Mouse (Mus musculus): Measurements from ENCODE around the gene Auh. TPM values are rescaled to one million over a fixed set of nuclear protein-coding genes. Genes with fewer than 3 reads are reported as not detected.

Auh gene
- polyA plus RNA-seq, 1 experiment from 2014 or later = 26.8 TPM

GRCm38 (mm10) chr13:52822165-52823149 lies 107.0 kb downstream of the Auh start:
- H3K4me1 ChIP-seq = peaks cover 46% of the 10 kb centered on the region
- WGBS = 33% methylated on average over 20 of the region's 23 CpGs
- peaks cover 36% of the 10 kb centered on the region for H3K27me3 ChIP-seq (ENCODE audit: poor library complexity, severe bottlenecking)
- H3K4me3 ChIP-seq = peak overlapping the region; percentile 11; the same call in 1 of the 2 replicates
- H3K27ac ChIP-seq = peak overlapping the region; percentile 49
- DNase-seq (ENCODE audit: extremely low spot score, low spot score) = peak; percentile 55
- H3K9me3 ChIP-seq = no peaks in the 10 kb centered on the region
- no peaks in the 10 kb centered on the region for H3K36me3 ChIP-seq (replicated peaks)

GRCm38 (mm10) chr13:52821571-52821970 lies 107.9 kb downstream of the Auh start:
- WGBS = 73% methylated on average over 9 of the region's 9 CpGs
- peaks cover 46% of the 10 kb centered on the region for H3K4me1 ChIP-seq
- peaks cover 36% of the 10 kb centered on the region for H3K27me3 ChIP-seq (ENCODE audit: poor library complexity, severe bottlenecking)
- H3K27ac ChIP-seq = peak overlapping the region; percentile 49
- no peaks in the 10 kb centered on the region for H3K36me3 ChIP-seq (replicated peaks)
- DNase-seq (ENCODE audit: extremely low spot score, low spot score) = no peak
- no peak overlapping the region for H3K4me3 ChIP-seq
- H3K9me3 ChIP-seq = no peaks in the 10 kb centered on the region

GRCm38 (mm10) chr13:52819901-52820300 lies 109.6 kb downstream of the Auh start:
- Histone ChIP-seq H3K27me3 (ENCODE audit: poor library complexity, severe bottlenecking) (peaks cover 36% of the 10 kb centered on the region), H3K4me1 (peaks cover 46% of the 10 kb centered on the region), H3K36me3 (replicated peaks) (no peaks in the 10 kb centered on the region), H3K9me3 (no peaks in the 10 kb centered on the region), H3K27ac (no peak overlapping the region), H3K4me3 (no peak overlapping the region)
- DNase-seq (ENCODE audit: extremely low spot score, low spot score) = no peak
- WGBS = 82% methylated on average over 4 of the region's 4 CpGs

- no peaks in the 10 kb centered on the region for H3K9me3 ChIP-seq
- H3K36me3 ChIP-seq (replicated peaks) = no peaks in the 10 kb centered on the region
- no peak for DNase-seq (ENCODE audit: extremely low spot score, low spot score)
- WGBS = 37% methylated on average over 3 of the region's 3 CpGs
- H3K27me3 ChIP-seq (ENCODE audit: poor library complexity, severe bottlenecking) = peaks cover 29% of the 10 kb centered on the region
- H3K27ac ChIP-seq = peak overlapping the region; percentile 53; the same call in 1 of the 2 replicates
- peaks cover 43% of the 10 kb centered on the region for H3K4me1 ChIP-seq
- no peak overlapping the region for H3K4me3 ChIP-seq
Measured at GRCm38 (mm10) chr13:52818760-52819159, 110.7 kb downstream of the Auh start.

- 79% methylated on average over 6 of the region's 6 CpGs for WGBS
- no peak for DNase-seq (ENCODE audit: extremely low spot score, low spot score)
Measured at GRCm38 (mm10) chr13:52817991-52818491, 111.4 kb downstream of the Auh start.

GRCm38 (mm10) chr13:52813750-52814149 lies 115.7 kb downstream of the Auh start:
- no peak overlapping the region for H3K27ac ChIP-seq
- H3K27me3 ChIP-seq (ENCODE audit: poor library complexity, severe bottlenecking) = no peaks in the 10 kb centered on the region
- DNase-seq (ENCODE audit: extremely low spot score, low spot score) = no peak
- 95% methylated on average over 3 of the region's 3 CpGs for WGBS
- H3K9me3 ChIP-seq = no peaks in the 10 kb centered on the region
- H3K4me3 ChIP-seq = no peak overlapping the region
- peaks cover 30% of the 10 kb centered on the region for H3K4me1 ChIP-seq
- H3K36me3 ChIP-seq (replicated peaks) = no peaks in the 10 kb centered on the region

More at GRCm38 (mm10) chr13:52817991-52818491, 111.4 kb downstream of the Auh start:
- H3K27me3 ChIP-seq (ENCODE audit: poor library complexity, severe bottlenecking) = peaks cover 23% of the 10 kb centered on the region
- peaks cover 46% of the 10 kb centered on the region for H3K4me1 ChIP-seq
- no peaks in the 10 kb centered on the region for H3K36me3 ChIP-seq (replicated peaks)
- H3K27ac ChIP-seq = peak overlapping the region; percentile 53; the same call in 1 of the 2 replicates
- H3K4me3 ChIP-seq = no peak overlapping the region
- H3K9me3 ChIP-seq = no peaks in the 10 kb centered on the region

- Histone ChIP-seq H3K4me3 (no peak overlapping the region), H3K4me1 (peaks cover 20% of the 10 kb centered on the region), H3K27me3 (ENCODE audit: poor library complexity, severe bottlenecking) (no peaks in the 10 kb centered on the region), H3K36me3 (replicated peaks) (no peaks in the 10 kb centered on the region), H3K9me3 (no peaks in the 10 kb centered on the region), H3K27ac (no peak overlapping the region)
- 81% methylated on average over 16 of the region's 16 CpGs for WGBS
- no peak for DNase-seq (ENCODE audit: extremely low spot score, low spot score)
Measured at GRCm38 (mm10) chr13:52812549-52813515, 116.6 kb downstream of the Auh start.

- Histone ChIP-seq H3K4me3 (no peak overlapping the region), H3K36me3 (replicated peaks) (no peaks in the 10 kb centered on the region), H3K27me3 (ENCODE audit: poor library complexity, severe bottlenecking) (no peaks in the 10 kb centered on the region), H3K9me3 (no peaks in the 10 kb centered on the region), H3K27ac (no peak overlapping the region), H3K4me1 (peaks cover 27% of the 10 kb centered on the region)
- DNase-seq (ENCODE audit: extremely low spot score, low spot score) = no peak
- 94% methylated on average over 11 of the region's 11 CpGs for WGBS
Measured at GRCm38 (mm10) chr13:52807722-52808121, 121.8 kb downstream of the Auh start.

GRCm38 (mm10) chr13:52806029-52806428 lies 123.5 kb downstream of the Auh start:
- Histone ChIP-seq H3K27me3 (ENCODE audit: poor library complexity, severe bottlenecking) (no peaks in the 10 kb centered on the region), H3K36me3 (replicated peaks) (no peaks in the 10 kb centered on the region), H3K9me3 (no peaks in the 10 kb centered on the region), H3K4me1 (peaks cover 23% of the 10 kb centered on the region), H3K27ac (no peak overlapping the region), H3K4me3 (no peak overlapping the region)
- DNase-seq (ENCODE audit: extremely low spot score, low spot score) = no peak
- WGBS = 82% methylated on average over 4 of the region's 4 CpGs

- 88% methylated on average over 6 of the region's 6 CpGs for WGBS
- no peak for DNase-seq (ENCODE audit: extremely low spot score, low spot score)
Measured at GRCm38 (mm10) chr13:52805581-52805980, 123.9 kb downstream of the Auh start.

GRCm38 (mm10) chr13:52802482-52802881 lies 127.0 kb downstream of the Auh start:
- DNase-seq (ENCODE audit: extremely low spot score, low spot score) = no peak
- Histone ChIP-seq H3K27ac (no peak overlapping the region), H3K36me3 (replicated peaks) (no peaks in the 10 kb centered on the region), H3K27me3 (ENCODE audit: poor library complexity, severe bottlenecking) (no peaks in the 10 kb centered on the region), H3K4me1 (peaks cover 19% of the 10 kb centered on the region), H3K4me3 (no peak overlapping the region), H3K9me3 (no peaks in the 10 kb centered on the region)
- 84% methylated on average over 4 of the region's 4 CpGs for WGBS

More at GRCm38 (mm10) chr13:52805581-52805980, 123.9 kb downstream of the Auh start:
- no peak overlapping the region for H3K4me3 ChIP-seq
- H3K9me3 ChIP-seq = no peaks in the 10 kb centered on the region
- no peak overlapping the region for H3K27ac ChIP-seq
- H3K27me3 ChIP-seq (ENCODE audit: poor library complexity, severe bottlenecking) = no peaks in the 10 kb centered on the region
- H3K4me1 ChIP-seq = peaks cover 23% of the 10 kb centered on the region
- H3K36me3 ChIP-seq (replicated peaks) = no peaks in the 10 kb centered on the region

- no peaks in the 10 kb centered on the region for H3K27me3 ChIP-seq (ENCODE audit: poor library complexity, severe bottlenecking)
- H3K9me3 ChIP-seq = no peaks in the 10 kb centered on the region
- peaks cover 9% of the 10 kb centered on the region for H3K4me1 ChIP-seq
- no peaks in the 10 kb centered on the region for H3K36me3 ChIP-seq (replicated peaks)
- no peak for DNase-seq (ENCODE audit: extremely low spot score, low spot score)
- no peak overlapping the region for H3K27ac ChIP-seq
- no peak overlapping the region for H3K4me3 ChIP-seq
- WGBS = 53% methylated on average over 4 of the region's 4 CpGs
Measured at GRCm38 (mm10) chr13:52800687-52801341, 128.7 kb downstream of the Auh start.

All from forebrain, embryonic 10.5 days (tissue).